Mouse (Mus musculus) liver, embryonic 11.5 days (tissue): ENCODE data around the gene Ranbp17. TPM values are rescaled to one million over a fixed set of nuclear protein-coding genes. Genes with fewer than 3 reads are reported as not detected.

Experiments
- ATAC-seq: fragments of 200-750 bp; cut with Nextera tagmentation; replicated peaks from 2 replicates; pipeline ENCODE4 v1.8.0; 2017; ENCODE audit warnings: moderate number of reproducible peaks, mild to moderate bottlenecking, moderate TSS enrichment, moderate library complexity; ENCODE audit not compliant: low FRiP score
- DNase-seq: peaks from one replicate; pipeline ENCODE4 v3.0.0-alpha.2; 2017; ENCODE audit warnings: low spot score
- H3K27ac ChIP-seq: fragments of 300-500 bp; sonication (generic); 2 replicates; pipeline ENCODE4 v1.5.1; 2014; ENCODE audit warnings: mild to moderate bottlenecking, low read depth, low read length, control low read depth
- H3K27me3 ChIP-seq: fragments of 300-500 bp; sonication (generic); replicated peaks from 2 replicates; pipeline ENCODE4 v1.6.1; 2014; ENCODE audit warnings: low read length, mixed read lengths; ENCODE audit not compliant: control insufficient read depth, insufficient read depth
- H3K36me3 ChIP-seq: fragments of 300-500 bp; sonication (generic); 2 replicates; pipeline ENCODE4 v1.6.1; 2014; ENCODE audit warnings: mild to moderate bottlenecking, low read length, moderate library complexity, mixed read lengths; ENCODE audit not compliant: control insufficient read depth, insufficient read depth
- H3K4me1 ChIP-seq: fragments of 300-500 bp; sonication (generic); replicated peaks from 2 replicates; pipeline ENCODE4 v1.6.1; 2014; ENCODE audit warnings: low read length, mixed read lengths; ENCODE audit not compliant: control insufficient read depth, insufficient read depth
- H3K4me2 ChIP-seq: fragments of 300-500 bp; sonication (generic); 2 replicates; pipeline ENCODE4 v1.6.1; 2014; ENCODE audit warnings: mild to moderate bottlenecking, control low read depth, moderate library complexity
- H3K4me3 ChIP-seq: fragments of 300-500 bp; sonication (generic); 2 replicates; pipeline ENCODE4 v1.5.1; 2014; ENCODE audit warnings: low read depth, low read length, control low read depth
- H3K9ac ChIP-seq: fragments of 300-500 bp; sonication (generic); 2 replicates; pipeline ENCODE4 v1.6.1; 2014; ENCODE audit warnings: low read depth, low read length, control low read depth
- H3K9me3 ChIP-seq: fragments of 300-500 bp; sonication (generic); 2 replicates; pipeline ENCODE4 v1.6.1; 2016; ENCODE audit warnings: low read length, inconsistent platforms, mixed read lengths; ENCODE audit not compliant: control insufficient read depth
- WGBS: fragments of 180-500 bp; shearing (Covaris S2); extraction: QIAGEN DNeasy Blood & Tissue Kit; methylation state at CpG from one replicate; pipeline ENCODE4 v1.1.7; 2014; 5-methylcytosine and 5-hydroxymethylcytosine counted together
- polyA plus RNA-seq: library from polyadenylated mRNA; unstranded; fragments of >200 nt; fragmentation: Nextera tagmentation; extraction: Ambion mirVana; gene quantifications from 2 replicates; pipeline ENCODE4 v1.2.1, GENCODE M21; 2014

Ranbp17 gene
- polyA plus RNA-seq = 8.5 and 9.9 TPM in 2 replicates

- ATAC-seq = peak; percentile 84
- peak within 1 kb of the TSS; percentile 93 for H3K9ac ChIP-seq
- H3K27ac ChIP-seq = peak within 1 kb of the TSS; percentile 68
- no peaks in the 10 kb centered on the region for H3K27me3 ChIP-seq
- peak; percentile 80 for DNase-seq
- H3K4me3 ChIP-seq = peak within 1 kb of the TSS; percentile 92
- peak within 1 kb of the TSS; percentile 83 for H3K4me2 ChIP-seq
- WGBS = 1% methylated on average over 70 of the region's 72 CpGs
- H3K4me1 ChIP-seq = no peaks in the 10 kb centered on the region
- no peaks in the 10 kb centered on the region for H3K9me3 ChIP-seq
- H3K36me3 ChIP-seq = no peaks in the 10 kb centered on the region
Observed at GRCm38 (mm10) chr11:33513376-33513991, at the start of gene Ranbp17. Gene Ranbp17 (minus strand): TSS chr11:33513746.

- Histone ChIP-seq H3K9ac (no peak overlapping the region), H3K4me1 (no peaks in the 10 kb centered on the region), H3K4me3 (no peak overlapping the region), H3K27ac (no peak overlapping the region), H3K27me3 (no peaks in the 10 kb centered on the region), H3K4me2 (no peak overlapping the region), H3K9me3 (no peaks in the 10 kb centered on the region), H3K36me3 (no peaks in the 10 kb centered on the region)
- ATAC-seq = no peak
- 74% methylated on average over 8 of the region's 8 CpGs for WGBS
- DNase-seq = no peak
Observed at GRCm38 (mm10) chr11:33554123-33554522, 40.6 kb upstream of the Ranbp17 start.

GRCm38 (mm10) chr11:33550861-33551560 is 37.5 kb upstream of the Ranbp17 start:
- 79% methylated on average over 14 of the region's 14 CpGs for WGBS
- DNase-seq = no peak
- Histone ChIP-seq H3K9ac (no peak overlapping the region), H3K4me2 (no peak overlapping the region), H3K27me3 (no peaks in the 10 kb centered on the region), H3K36me3 (no peaks in the 10 kb centered on the region), H3K4me1 (no peaks in the 10 kb centered on the region), H3K27ac (no peak overlapping the region), H3K4me3 (no peak overlapping the region), H3K9me3 (no peaks in the 10 kb centered on the region)
- ATAC-seq = no peak

GRCm38 (mm10) chr11:33547386-33547785 is 33.8 kb upstream of the Ranbp17 start:
- Histone ChIP-seq H3K27ac (no peak overlapping the region), H3K4me2 (no peak overlapping the region), H3K9me3 (no peaks in the 10 kb centered on the region), H3K9ac (no peak overlapping the region), H3K36me3 (no peaks in the 10 kb centered on the region), H3K4me1 (no peaks in the 10 kb centered on the region), H3K4me3 (no peak overlapping the region), H3K27me3 (no peaks in the 10 kb centered on the region)
- ATAC-seq (no peak), DNase-seq (no peak)
- 75% methylated on average over 2 of the region's 2 CpGs for WGBS

- WGBS = 92% methylated on average over 2 of the region's 2 CpGs
- ATAC-seq (no peak), DNase-seq (no peak)
Observed at GRCm38 (mm10) chr11:33544945-33545344, 31.4 kb upstream of the Ranbp17 start.

GRCm38 (mm10) chr11:33544121-33544520 is 30.6 kb upstream of the Ranbp17 start:
- Histone ChIP-seq H3K4me3 (no peak overlapping the region), H3K4me1 (no peaks in the 10 kb centered on the region), H3K9ac (no peak overlapping the region), H3K27ac (no peak overlapping the region), H3K36me3 (no peaks in the 10 kb centered on the region), H3K4me2 (no peak overlapping the region), H3K27me3 (no peaks in the 10 kb centered on the region), H3K9me3 (no peaks in the 10 kb centered on the region)
- ATAC-seq = no peak
- 55% methylated on average over 11 of the region's 11 CpGs for WGBS
- DNase-seq = no peak

More at GRCm38 (mm10) chr11:33544945-33545344, 31.4 kb upstream of the Ranbp17 start:
- no peaks in the 10 kb centered on the region for H3K4me1 ChIP-seq
- H3K27me3 ChIP-seq = no peaks in the 10 kb centered on the region
- H3K27ac ChIP-seq = no peak overlapping the region
- H3K4me2 ChIP-seq = no peak overlapping the region
- no peaks in the 10 kb centered on the region for H3K9me3 ChIP-seq
- H3K36me3 ChIP-seq = no peaks in the 10 kb centered on the region
- no peak overlapping the region for H3K4me3 ChIP-seq
- H3K9ac ChIP-seq = no peak overlapping the region

GRCm38 (mm10) chr11:33537390-33538125 is 24.0 kb upstream of the Ranbp17 start:
- WGBS = 75% methylated on average over 5 of the region's 5 CpGs
- H3K9ac ChIP-seq = no peak overlapping the region
- no peaks in the 10 kb centered on the region for H3K36me3 ChIP-seq
- no peak overlapping the region for H3K4me2 ChIP-seq
- DNase-seq (no peak), ATAC-seq (no peak)
- H3K9me3 ChIP-seq = no peaks in the 10 kb centered on the region
- no peak overlapping the region for H3K4me3 ChIP-seq
- H3K27me3 ChIP-seq = no peaks in the 10 kb centered on the region
- H3K27ac ChIP-seq = no peak overlapping the region
- H3K4me1 ChIP-seq = no peaks in the 10 kb centered on the region

GRCm38 (mm10) chr11:33536636-33537035 is 23.1 kb upstream of the Ranbp17 start:
- Histone ChIP-seq H3K27me3 (no peaks in the 10 kb centered on the region), H3K9ac (no peak overlapping the region), H3K4me3 (no peak overlapping the region), H3K9me3 (no peaks in the 10 kb centered on the region), H3K4me1 (no peaks in the 10 kb centered on the region), H3K4me2 (no peak overlapping the region), H3K27ac (no peak overlapping the region), H3K36me3 (no peaks in the 10 kb centered on the region)
- ATAC-seq (no peak), DNase-seq (no peak)
- 85% methylated on average over 3 of the region's 3 CpGs for WGBS
